Mouse (Mus musculus) gastrocnemius, postnatal 14 days (tissue): ENCODE results near the gene Ssbp4. TPM values are rescaled to one million over a fixed set of nuclear protein-coding genes. Genes with fewer than 3 reads are reported as not detected.

Experiments used
- DNase-seq: peaks from one replicate; pipeline ENCODE4 v3.0.0; 2021; ENCODE audit warnings: mixed read lengths
- intact Hi-C: fragments of 180-260 bp; cut with DNase I; formaldehyde crosslinking; loops from one replicate; pipeline ENCODE4 v1.15.1; 2025; ENCODE audit warnings: low total_unique reads
- total RNA-seq, 2 experiments: library from RNA; stranded (reverse); gene quantifications; 2 replicates each; pipeline ENCODE4 v1.2.3; 2021

Gene Ssbp4
- total RNA-seq, 2 experiments from 2014 or later, result 22.9 to 25.7 TPM

GRCm38 (mm10) chr8:70564696-70565235, 43.9 kb downstream of the Ssbp4 start:
- DNase-seq, result no peak
- intact Hi-C loops, result no loop called here

GRCm38 (mm10) chr8:70563763-70564387, 44.8 kb downstream of the Ssbp4 start:
- DNase-seq, result no peak
- intact Hi-C loops, result no loop called here

- no peak for DNase-seq
- intact Hi-C loops, result no loop called here
Measured at GRCm38 (mm10) chr8:70562802-70563201, 45.9 kb downstream of the Ssbp4 start.

- DNase-seq, result peak; percentile 74
- intact Hi-C loops, result no loop called here
Measured at GRCm38 (mm10) chr8:70561809-70562535, 46.7 kb downstream of the Ssbp4 start.

- intact Hi-C loops, result no loop called here
- DNase-seq, result no peak
Measured at GRCm38 (mm10) chr8:70561357-70561756, 47.3 kb downstream of the Ssbp4 start.

- intact Hi-C loops, result no loop called here
- DNase-seq, result no peak
Measured at GRCm38 (mm10) chr8:70560564-70560963, 48.1 kb downstream of the Ssbp4 start.

- DNase-seq, result peak; percentile 69
- intact Hi-C loops, result no loop called here
Measured at GRCm38 (mm10) chr8:70560096-70560495, 48.6 kb downstream of the Ssbp4 start.

GRCm38 (mm10) chr8:70558983-70559382, 49.7 kb downstream of the Ssbp4 start:
- no peak for DNase-seq

GRCm38 (mm10) chr8:70558334-70558733, 50.3 kb downstream of the Ssbp4 start:
- no peak for DNase-seq
- intact Hi-C loops, result no loop called here

More at GRCm38 (mm10) chr8:70558983-70559382, 49.7 kb downstream of the Ssbp4 start:
- intact Hi-C loops, result no loop called here

- intact Hi-C loops, result no loop called here
- no peak for DNase-seq
Measured at GRCm38 (mm10) chr8:70555079-70555747, 53.5 kb downstream of the Ssbp4 start.

- peak; percentile 67 for DNase-seq
- intact Hi-C loops, result no loop called here
Measured at GRCm38 (mm10) chr8:70553740-70554139, 54.9 kb downstream of the Ssbp4 start.

GRCm38 (mm10) chr8:70552836-70553235, 55.8 kb downstream of the Ssbp4 start:
- DNase-seq, result no peak
- intact Hi-C loops, result no loop called here

- DNase-seq, result no peak
- intact Hi-C loops, result no loop called here
Measured at GRCm38 (mm10) chr8:70551558-70552161, 57.0 kb downstream of the Ssbp4 start.

GRCm38 (mm10) chr8:70549412-70550184, 59.1 kb downstream of the Ssbp4 start:
- intact Hi-C loops, result no loop called here

GRCm38 (mm10) chr8:70547762-70548161, 60.9 kb downstream of the Ssbp4 start:
- intact Hi-C loops, result no loop called here
- no peak for DNase-seq

More at GRCm38 (mm10) chr8:70549412-70550184, 59.1 kb downstream of the Ssbp4 start:
- no peak for DNase-seq
